Mouse (Mus musculus): ENCODE results near the gene C1qtnf6. TPM values are rescaled to one million over a fixed set of nuclear protein-coding genes. Genes with fewer than 3 reads are reported as not detected.

C1qtnf6 gene
- polyA plus RNA-seq, 1 experiment from 2014 or later: 31.3 TPM

Other genes with a start within 250 kb of the C1qtnf6 start
- gene Csf2rb2, start 225.7 kb downstream of the C1qtnf6 start, polyA plus RNA-seq (2015; fragmentation: Nextera tagmentation; extraction: Ambion mirVana): 0.42 and 0.90 TPM in 2 replicates
- gene Csf2rb, start 205.7 kb downstream of the C1qtnf6 start, polyA plus RNA-seq (2015; fragmentation: Nextera tagmentation; extraction: Ambion mirVana): 2.4 and 3.4 TPM in 2 replicates
- gene Tex33, start 135.5 kb downstream of the C1qtnf6 start, polyA plus RNA-seq (2015; fragmentation: Nextera tagmentation; extraction: Ambion mirVana): not detected in 2 replicates
- 123 and 146 TPM in 2 replicates for gene Tst, start 125.5 kb downstream of the C1qtnf6 start, polyA plus RNA-seq (2015; fragmentation: Nextera tagmentation; extraction: Ambion mirVana)
- gene Mpst, start 125.0 kb downstream of the C1qtnf6 start, polyA plus RNA-seq (2015; fragmentation: Nextera tagmentation; extraction: Ambion mirVana): 6.8 TPM in 2 replicates
- gene Kctd17, start 102.9 kb downstream of the C1qtnf6 start, polyA plus RNA-seq (2015; fragmentation: Nextera tagmentation; extraction: Ambion mirVana): 28.1 and 32.0 TPM in 2 replicates
- 1.8 TPM in 2 replicates for gene Tmprss6, start 62.8 kb downstream of the C1qtnf6 start, polyA plus RNA-seq (2015; fragmentation: Nextera tagmentation; extraction: Ambion mirVana)
- gene Il2rb, start 36.1 kb downstream of the C1qtnf6 start, polyA plus RNA-seq (2015; fragmentation: Nextera tagmentation; extraction: Ambion mirVana): 0.75 and 0.92 TPM in 2 replicates
- gene Sstr3, start 13.3 kb upstream of the C1qtnf6 start, polyA plus RNA-seq (2015; fragmentation: Nextera tagmentation; extraction: Ambion mirVana): 0.12 and 0.39 TPM in 2 replicates
- gene Rac2, start 41.4 kb upstream of the C1qtnf6 start, polyA plus RNA-seq (2015; fragmentation: Nextera tagmentation; extraction: Ambion mirVana): 21.1 and 26.2 TPM in 2 replicates
- gene Cyth4, start 65.6 kb upstream of the C1qtnf6 start, polyA plus RNA-seq (2015; fragmentation: Nextera tagmentation; extraction: Ambion mirVana): 10.0 and 12.9 TPM in 2 replicates
- 0.07 and 0.17 TPM in 2 replicates for gene Elfn2, start 187.4 kb upstream of the C1qtnf6 start, polyA plus RNA-seq (2015; fragmentation: Nextera tagmentation; extraction: Ambion mirVana)
- gene Mfng, start 242.1 kb upstream of the C1qtnf6 start, polyA plus RNA-seq (2015; fragmentation: Nextera tagmentation; extraction: Ambion mirVana): 18.5 and 18.7 TPM in 2 replicates